Mouse (Mus musculus): ENCODE results near the gene Ttc39a. TPM values are rescaled to one million over a fixed set of nuclear protein-coding genes. Genes with fewer than 3 reads are reported as not detected.

Ttc39a gene
- polyA plus RNA-seq (2012; rRNA removed) = 8.9 and 12.7 TPM in 2 replicates

GRCm38 (mm10) chr4:109406486-109407175 is at the start of gene Ttc39a:
Ttc39a (plus strand) TSS chr4:109406623.

GRCm38 (mm10) chr4:109484621-109485020 is 78.2 kb downstream of the Ttc39a start, which contains the start of gene Rnf11:
Rnf11 (minus strand) TSS chr4:109484728.

Other genes starting within 250 kb of the Ttc39a start
- gene Osbpl9, start 204.4 kb upstream of the Ttc39a start, polyA plus RNA-seq (2012; rRNA removed) = 20.6 and 20.8 TPM in 2 replicates
- gene Calr4, start 172.1 kb upstream of the Ttc39a start, polyA plus RNA-seq (2012; rRNA removed) = 0.03 and 0.06 TPM in 2 replicates
- 19.1 and 25.5 TPM in 2 replicates for gene Eps15, start 126.4 kb upstream of the Ttc39a start, polyA plus RNA-seq (2012; rRNA removed)
- 22.0 and 27.0 TPM in 2 replicates for gene Rnf11, start 78.1 kb downstream of the Ttc39a start, polyA plus RNA-seq (2012; rRNA removed)
- not detected in 2 replicates for gene 4930522H14Rik, start 124.7 kb downstream of the Ttc39a start, polyA plus RNA-seq (2012; rRNA removed)